Mouse (Mus musculus) E14TG2a.4 (cell line): ENCODE data around the gene Ccnyl1.
A peak's percentile ranks its signal among the peaks of the same experiment; 100 is the strongest.

Experiments used
- CTCF ChIP-seq: conservative IDR thresholded peaks from 2 replicates; pipeline ENCODE4 v1.5.1; 2014; ENCODE audit warnings: low read length
- POU5F1 ChIP-seq: IDR thresholded peaks from 2 replicates; pipeline ENCODE4 v1.6.1; 2014; ENCODE audit warnings: low read length, borderline replicate concordance

DNA sequence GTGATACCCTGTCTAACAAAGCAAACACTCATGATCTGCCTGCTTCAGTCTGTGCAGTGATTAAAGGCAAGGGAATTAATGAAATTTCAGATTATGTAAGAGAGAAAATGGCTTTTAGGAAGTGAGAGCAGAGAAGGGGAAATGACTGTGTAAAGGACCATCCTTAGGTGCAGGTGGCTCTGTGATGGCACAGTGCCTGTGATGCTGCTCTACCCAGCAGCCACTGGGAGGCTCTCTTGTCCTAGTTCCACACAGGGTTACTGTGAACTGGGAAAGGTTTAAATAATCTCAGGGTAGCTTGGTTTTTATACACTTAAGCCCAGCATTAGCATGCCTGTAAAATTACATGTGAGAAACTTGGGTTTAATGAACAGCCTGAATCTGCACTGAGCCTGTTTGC, 27.2 kb downstream of the Ccnyl1 start:
- TF ChIP-seq CTCF (peak; percentile 46), POU5F1 (no peak)
